Mouse (Mus musculus) limb, embryonic 11.5 days (tissue): Measurements from ENCODE around the gene H2al1g. TPM values are rescaled to one million over a fixed set of nuclear protein-coding genes. Genes with fewer than 3 reads are reported as not detected.
"Not testable (repeated sequence)": the region's sequence is repeated elsewhere in the genome, so short reads cannot be mapped to it uniquely, and the experiment has no call there.

Experiments used
- ATAC-seq: fragments of 200-750 bp; cut with Nextera tagmentation; 2 replicates; pipeline ENCODE4 v1.8.0; 2017; ENCODE audit warnings: low read depth; ENCODE audit not compliant: insufficient number of reproducible peaks, low FRiP score, low TSS enrichment
- DNase-seq: peaks from one replicate; pipeline ENCODE4 v3.0.0-alpha.2; 2015; ENCODE audit warnings: low spot score
- H3K27ac ChIP-seq: fragments of 300-500 bp; sonication (generic); replicated peaks from 2 replicates; pipeline ENCODE4 v1.5.1; 2014; ENCODE audit warnings: low read depth, mild to moderate bottlenecking, low read length
- H3K27me3 ChIP-seq: fragments of 300-500 bp; sonication (generic); 2 replicates; pipeline ENCODE4 v1.6.1; 2014; ENCODE audit warnings: mild to moderate bottlenecking, low read length, mixed read lengths; ENCODE audit not compliant: control insufficient read depth, insufficient read depth
- H3K36me3 ChIP-seq: fragments of 300-500 bp; sonication (generic); 2 replicates; pipeline ENCODE4 v1.6.1; 2014; ENCODE audit warnings: mild to moderate bottlenecking, low read length, moderate library complexity, mixed read lengths; ENCODE audit not compliant: control insufficient read depth, insufficient read depth
- H3K4me1 ChIP-seq: fragments of 300-500 bp; sonication (generic); 2 replicates; pipeline ENCODE4 v1.6.1; 2014; ENCODE audit warnings: low read length, mixed read lengths; ENCODE audit not compliant: control insufficient read depth, insufficient read depth
- H3K4me2 ChIP-seq: fragments of 300-500 bp; sonication (generic); 2 replicates; pipeline ENCODE4 v1.6.1; 2014; ENCODE audit warnings: low read depth, mild to moderate bottlenecking, moderate library complexity; ENCODE audit not compliant: severe bottlenecking
- H3K4me3 ChIP-seq: fragments of 300-500 bp; sonication (generic); 2 replicates; pipeline ENCODE4 v1.5.1; 2014; ENCODE audit warnings: low read depth, low read length
- H3K9ac ChIP-seq: fragments of 300-500 bp; sonication (generic); 2 replicates; pipeline ENCODE4 v1.6.1; 2014; ENCODE audit warnings: mild to moderate bottlenecking, low read length
- H3K9me3 ChIP-seq: fragments of 300-500 bp; sonication (generic); 2 replicates; pipeline ENCODE4 v1.6.1; 2016; ENCODE audit warnings: low read length; ENCODE audit not compliant: control insufficient read depth
- WGBS: fragments of 180-500 bp; shearing (Covaris S2); extraction: QIAGEN DNeasy Blood & Tissue Kit; methylation state at CpG from one replicate; pipeline ENCODE4 v1.1.7; 2014; 5-methylcytosine and 5-hydroxymethylcytosine counted together
- polyA plus RNA-seq: library from polyadenylated mRNA; unstranded; fragments of >200 nt; fragmentation: Nextera tagmentation; extraction: Ambion mirVana; gene quantifications from 2 replicates; pipeline ENCODE4 v1.2.1, GENCODE M21; 2014

H2al1g gene
- polyA plus RNA-seq, result not detected in 2 replicates

DNA sequence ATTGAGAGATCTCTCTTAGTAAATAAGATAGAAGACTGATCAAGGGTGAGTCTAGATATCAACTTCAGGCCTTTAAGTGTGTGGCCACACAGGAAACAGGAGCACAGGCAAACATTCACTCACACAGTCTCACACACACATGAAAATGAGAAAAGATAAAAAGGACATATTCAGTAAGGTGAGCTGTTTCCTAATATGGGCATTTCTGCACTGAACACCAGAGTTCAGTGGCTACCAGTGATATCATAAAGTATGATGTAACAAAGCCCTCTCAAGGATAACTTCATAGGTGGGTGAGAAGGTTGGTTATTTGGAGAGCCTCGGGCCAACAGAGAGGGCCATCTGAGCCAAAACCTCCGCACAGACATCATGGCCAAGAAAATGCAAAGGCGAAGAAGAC, at the start of gene H2al1g:
Gene H2al1g, plus strand, starts transcription at position 301 of the 400 bp plus-strand sequence.
- WGBS, result no CpG with 5 or more reads among the region's 3 CpGs

DNA sequence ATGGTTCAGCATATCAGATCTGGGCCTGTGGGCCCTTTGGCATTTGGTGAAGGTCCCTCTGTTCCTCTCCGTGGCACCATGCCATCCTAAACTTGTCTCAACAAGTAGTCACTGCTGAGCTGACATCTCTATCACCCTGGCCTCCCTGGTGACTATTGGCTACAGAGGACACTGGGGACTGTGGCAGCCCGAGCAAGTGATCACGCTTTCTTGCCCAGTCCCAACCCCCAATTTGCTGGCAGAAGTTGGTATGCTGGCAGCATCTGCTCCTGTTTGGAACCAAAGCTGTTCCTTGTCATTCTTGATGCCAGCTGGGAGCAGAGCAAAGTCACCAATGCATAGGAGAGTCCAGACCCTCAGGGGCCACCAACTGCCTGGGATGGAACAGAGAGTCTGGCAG, 49.0 kb upstream of the H2al1g start:
- no peaks in the 10 kb centered on the region for H3K36me3 ChIP-seq
- H3K27ac ChIP-seq, result no peak overlapping the region
- no peak overlapping the region for H3K9ac ChIP-seq
- no peaks in the 10 kb centered on the region for H3K9me3 ChIP-seq
- 89% methylated on average over 3 of the region's 3 CpGs for whole genome bisulfite sequencing
- H3K4me3 ChIP-seq, result no peak overlapping the region
- ATAC-seq (no peak), DNase-seq (no peak)
- no peaks in the 10 kb centered on the region for H3K27me3 ChIP-seq
- no peaks in the 10 kb centered on the region for H3K4me1 ChIP-seq
- no peak overlapping the region for H3K4me2 ChIP-seq

More for the DNA sequence above, at the start of gene H2al1g:
- not testable (repeated sequence) for H3K27me3 ChIP-seq, H3K36me3 ChIP-seq, H3K9ac ChIP-seq, ATAC-seq, H3K4me2 ChIP-seq, DNase-seq, H3K4me3 ChIP-seq, H3K9me3 ChIP-seq, H3K4me1 ChIP-seq, H3K27ac ChIP-seq

DNA sequence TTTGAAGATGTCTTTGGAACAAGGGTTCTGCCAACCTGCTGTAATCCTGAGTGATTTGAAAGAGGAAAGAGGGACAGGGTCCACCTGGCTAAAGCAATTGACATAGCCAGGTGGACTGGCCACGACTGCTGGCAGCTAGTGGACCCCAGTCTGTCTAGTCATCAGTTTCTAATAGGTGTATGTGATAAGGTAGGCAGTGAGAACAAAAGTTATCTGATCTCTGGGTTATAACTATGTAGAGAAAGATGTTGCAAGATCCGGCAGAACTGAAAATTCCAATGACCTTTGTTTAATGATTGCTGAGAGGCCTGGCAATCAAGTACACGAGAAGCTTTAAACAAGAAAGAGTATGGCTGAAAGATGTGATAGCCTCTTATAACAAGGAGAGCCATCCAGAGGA, 44.9 kb upstream of the H2al1g start:
- H3K9me3 ChIP-seq, result no peaks in the 10 kb centered on the region
- WGBS, result 89% methylated on average over 3 of the region's 3 CpGs
- H3K4me3 ChIP-seq, result no peak overlapping the region
- peaks cover 7% of the 10 kb centered on the region; the same call in 1 of the 2 replicates for H3K27me3 ChIP-seq
- DNase-seq, result no peak
- no peak overlapping the region for H3K27ac ChIP-seq
- no peak for ATAC-seq
- H3K4me1 ChIP-seq, result no peaks in the 10 kb centered on the region
- H3K9ac ChIP-seq, result no peak overlapping the region
- H3K36me3 ChIP-seq, result no peaks in the 10 kb centered on the region
- no peak overlapping the region for H3K4me2 ChIP-seq

DNA sequence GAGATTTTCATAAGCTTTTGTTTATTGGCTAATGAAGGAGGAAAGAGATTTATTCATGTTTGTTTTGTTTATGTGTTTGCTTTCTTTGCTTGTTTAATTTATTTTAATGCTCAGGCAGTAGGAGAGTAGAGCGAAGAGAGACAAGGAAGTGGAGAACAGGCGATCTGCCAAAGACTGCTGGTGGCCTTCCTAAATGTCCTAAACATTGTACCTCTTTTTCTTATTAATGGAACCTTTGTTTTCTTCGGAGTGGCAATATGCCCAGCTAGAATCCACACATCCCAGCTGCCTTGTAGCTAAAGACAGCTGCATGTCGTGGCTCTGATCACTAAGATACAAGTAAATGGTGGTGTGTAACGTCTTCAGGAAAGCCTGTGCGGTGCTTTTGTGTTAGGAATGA, 41.0 kb upstream of the H2al1g start:
- Histone ChIP-seq H3K9ac (no peak overlapping the region), H3K36me3 (no peaks in the 10 kb centered on the region), H3K27me3 (peaks cover 7% of the 10 kb centered on the region; the same call in 1 of the 2 replicates), H3K9me3 (no peaks in the 10 kb centered on the region), H3K4me3 (no peak overlapping the region), H3K4me1 (no peaks in the 10 kb centered on the region), H3K4me2 (no peak overlapping the region), H3K27ac (no peak overlapping the region)
- DNase-seq, result no peak
- no peak for ATAC-seq
- 91% methylated on average over 6 of the region's 6 CpGs for WGBS

DNA sequence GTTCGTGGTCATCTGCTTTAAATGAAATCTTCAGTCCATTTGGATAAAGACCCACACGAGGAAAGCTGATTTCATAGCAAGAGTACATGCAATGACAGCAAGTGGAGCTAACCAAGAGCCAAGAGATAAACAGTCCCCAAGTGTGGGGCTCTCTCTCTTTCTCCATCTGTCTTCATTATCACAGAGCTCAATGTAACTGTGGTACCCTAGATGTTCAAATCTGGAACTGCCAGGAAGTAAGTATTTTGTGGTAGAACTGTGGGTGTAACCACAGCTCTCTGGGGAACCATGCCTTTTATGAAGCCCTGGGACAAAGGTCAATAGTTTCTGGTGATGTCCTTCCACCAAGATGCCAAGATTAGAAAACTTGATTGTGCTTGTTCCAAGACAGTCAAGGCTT, 37.3 kb upstream of the H2al1g start:
- DNase-seq (no peak), ATAC-seq (no peak)
- H3K27me3 ChIP-seq, result peaks cover 7% of the 10 kb centered on the region; the same call in 1 of the 2 replicates
- H3K36me3 ChIP-seq, result no peaks in the 10 kb centered on the region
- 63% methylated on average over 2 of the region's 2 CpGs for WGBS
- no peaks in the 10 kb centered on the region for H3K9me3 ChIP-seq
- H3K9ac ChIP-seq, result no peak overlapping the region
- H3K4me1 ChIP-seq, result no peaks in the 10 kb centered on the region
- no peak overlapping the region for H3K4me3 ChIP-seq
- no peak overlapping the region for H3K27ac ChIP-seq
- H3K4me2 ChIP-seq, result no peak overlapping the region

DNA sequence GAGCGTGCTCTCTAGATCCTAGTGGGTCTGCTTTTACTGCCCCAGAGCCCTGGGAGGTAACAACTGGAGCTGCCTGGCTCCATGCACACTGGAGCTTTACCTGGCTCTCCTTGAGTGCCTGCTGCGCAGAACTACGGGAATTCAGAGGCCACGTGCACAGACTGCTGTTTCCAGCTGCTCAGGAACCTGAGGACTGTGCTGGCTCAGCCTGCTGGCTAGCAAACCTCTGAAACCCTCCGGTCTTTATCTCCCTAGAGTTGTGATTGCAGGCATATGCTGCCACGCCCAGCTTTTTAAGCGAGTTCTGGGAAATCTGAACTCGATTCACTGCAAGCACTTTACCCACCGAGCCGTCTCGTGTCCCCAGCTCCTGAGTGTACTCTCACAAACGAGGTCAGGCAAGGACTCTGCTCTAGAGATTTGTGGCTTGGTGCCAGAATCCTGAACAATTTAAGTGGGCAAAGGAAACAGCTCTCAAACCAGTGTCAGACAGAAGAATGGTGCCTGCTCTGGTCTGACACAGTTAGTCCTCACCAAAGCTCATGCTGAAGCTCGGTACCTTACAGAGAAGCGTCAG, 29.7 kb upstream of the H2al1g start:
- no peak for ATAC-seq
- Histone ChIP-seq H3K9me3 (no peaks in the 10 kb centered on the region), H3K9ac (no peak overlapping the region), H3K27ac (no peak overlapping the region), H3K4me2 (no peak overlapping the region), H3K36me3 (no peaks in the 10 kb centered on the region), H3K4me3 (no peak overlapping the region), H3K4me1 (no peaks in the 10 kb centered on the region), H3K27me3 (peaks cover 6% of the 10 kb centered on the region; the same call in 1 of the 2 replicates)
- DNase-seq, result no peak
- WGBS, result 77% methylated on average over 14 of the region's 14 CpGs

DNA sequence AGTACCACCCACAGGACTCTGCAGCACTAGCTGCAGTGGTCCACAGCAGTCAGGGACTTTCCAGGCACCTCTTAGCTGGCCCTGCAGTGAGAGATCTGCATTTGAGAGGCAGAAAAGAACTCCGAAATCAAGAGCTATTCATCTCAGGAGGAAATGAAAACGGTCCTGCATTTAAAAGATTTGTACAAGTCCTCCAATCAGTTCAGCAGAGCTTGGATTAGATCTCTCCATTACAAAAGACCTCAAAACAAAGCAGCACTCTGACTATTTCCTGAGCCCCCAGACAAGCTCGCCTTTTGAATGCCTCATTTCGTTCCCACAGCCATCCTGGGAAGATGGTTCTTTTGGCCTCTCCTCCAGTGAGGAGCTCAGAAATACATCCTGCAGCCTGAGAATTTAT, 28.8 kb upstream of the H2al1g start:
- no peak overlapping the region for H3K4me3 ChIP-seq
- no peak overlapping the region for H3K4me2 ChIP-seq
- H3K27me3 ChIP-seq, result peaks cover 6% of the 10 kb centered on the region; the same call in 1 of the 2 replicates
- H3K9me3 ChIP-seq, result no peaks in the 10 kb centered on the region
- DNase-seq (no peak), ATAC-seq (no peak)
- H3K4me1 ChIP-seq, result no peaks in the 10 kb centered on the region
- H3K36me3 ChIP-seq, result no peaks in the 10 kb centered on the region
- H3K27ac ChIP-seq, result no peak overlapping the region
- H3K9ac ChIP-seq, result no peak overlapping the region
- WGBS, result 76% methylated on average over 4 of the region's 4 CpGs

DNA sequence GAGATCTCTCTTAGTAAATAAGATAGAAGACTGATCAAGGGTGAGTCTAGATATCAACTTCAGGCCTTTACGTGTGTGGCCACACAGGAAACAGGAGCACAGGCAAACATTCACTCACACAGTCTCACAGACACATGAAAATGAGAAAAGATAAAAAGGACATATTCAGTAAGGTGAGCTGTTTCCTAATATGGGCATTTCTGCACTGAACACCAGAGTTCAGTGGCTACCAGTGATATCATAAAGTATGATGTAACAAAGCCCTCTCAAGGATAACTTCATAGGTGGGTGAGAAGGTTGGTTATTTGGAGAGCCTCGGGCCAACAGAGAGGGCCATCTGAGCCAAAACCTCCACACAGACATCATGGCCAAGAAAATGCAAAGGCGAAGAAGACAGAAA, 19.1 kb upstream of the H2al1g start, which contains the start of gene H2al1a:
Gene H2al1a, plus strand, starts transcription at position 301 of the 400 bp plus-strand sequence.
- H3K4me1 ChIP-seq, H3K4me3 ChIP-seq, ATAC-seq, H3K4me2 ChIP-seq, H3K27ac ChIP-seq, H3K9me3 ChIP-seq, H3K36me3 ChIP-seq, H3K27me3 ChIP-seq, DNase-seq, H3K9ac ChIP-seq: not testable (repeated sequence)
- no CpG with 5 or more reads among the region's 3 CpGs for WGBS

DNA sequence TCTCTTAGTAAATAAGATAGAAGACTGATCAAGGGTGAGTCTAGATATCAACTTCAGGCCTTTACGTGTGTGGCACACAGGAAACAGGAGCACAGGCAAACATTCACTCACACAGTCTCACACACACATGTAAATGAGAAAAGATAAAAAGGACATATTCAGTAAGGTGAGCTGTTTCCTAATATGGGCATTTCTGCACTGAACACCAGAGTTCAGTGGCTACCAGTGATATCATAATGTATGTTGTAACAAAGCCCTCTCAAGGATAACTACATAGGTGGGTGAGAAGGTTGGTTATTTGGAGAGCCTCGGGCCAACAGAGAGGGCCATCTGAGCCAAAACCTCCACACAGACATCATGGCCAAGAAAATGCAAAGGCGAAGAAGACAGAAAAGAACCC, 15.9 kb upstream of the H2al1g start, which contains the start of gene H2al1b:
Gene H2al1b, plus strand, starts transcription at position 301 of the 400 bp plus-strand sequence.
- not testable (repeated sequence) for H3K27ac ChIP-seq, H3K9me3 ChIP-seq, H3K9ac ChIP-seq, H3K27me3 ChIP-seq, H3K4me3 ChIP-seq, ATAC-seq, H3K36me3 ChIP-seq, DNase-seq, H3K4me1 ChIP-seq, H3K4me2 ChIP-seq
- 100% methylated on average over 1 of the region's 3 CpGs for WGBS
